Mouse (Mus musculus) embryonic facial prominence, embryonic 14.5 days (tissue): ENCODE data around the gene B4galnt1. TPM values are rescaled to one million over a fixed set of nuclear protein-coding genes. Genes with fewer than 3 reads are reported as not detected.

Experiments used
- ATAC-seq: fragments of 200-750 bp; cut with Nextera tagmentation; 2 replicates; pipeline ENCODE4 v1.8.0; 2017; ENCODE audit warnings: low read depth, moderate number of reproducible peaks, moderate TSS enrichment
- DNase-seq: peaks from one replicate; pipeline ENCODE4 v3.0.0-alpha.2; 2015; ENCODE audit warnings: low spot score
- H3K27ac ChIP-seq: fragments of 300-500 bp; sonication (generic); replicated peaks from 2 replicates; pipeline ENCODE4 v1.5.1; 2014; ENCODE audit warnings: low read depth, mild to moderate bottlenecking, low read length, moderate library complexity
- H3K27me3 ChIP-seq: fragments of 300-500 bp; sonication (generic); replicated peaks from 2 replicates; pipeline ENCODE4 v1.6.1; 2014; ENCODE audit warnings: low read length; ENCODE audit not compliant: control insufficient read depth, insufficient read depth
- H3K36me3 ChIP-seq: fragments of 300-500 bp; sonication (generic); 2 replicates; pipeline ENCODE4 v1.6.1; 2014; ENCODE audit warnings: low read length, mixed read lengths; ENCODE audit not compliant: control insufficient read depth, insufficient read depth
- H3K4me1 ChIP-seq: fragments of 300-500 bp; sonication (generic); 2 replicates; pipeline ENCODE4 v1.6.1; 2014; ENCODE audit warnings: antibody characterized with exemption, low read length; ENCODE audit not compliant: control insufficient read depth, insufficient read depth
- H3K4me2 ChIP-seq: fragments of 300-500 bp; sonication (generic); 2 replicates; pipeline ENCODE4 v1.6.1; 2014; ENCODE audit warnings: low read depth, mild to moderate bottlenecking, low read length, moderate library complexity, mixed read lengths
- H3K4me3 ChIP-seq: fragments of 300-500 bp; sonication (generic); 2 replicates; pipeline ENCODE4 v1.5.1; 2014; ENCODE audit warnings: low read depth, mild to moderate bottlenecking, low read length
- H3K9ac ChIP-seq: fragments of 300-500 bp; sonication (generic); 2 replicates; pipeline ENCODE4 v1.6.1; 2014; ENCODE audit warnings: low read depth, mild to moderate bottlenecking, low read length, moderate library complexity, mixed read lengths
- H3K9me3 ChIP-seq: fragments of 300-500 bp; sonication (generic); 2 replicates; pipeline ENCODE4 v1.6.1; 2016; ENCODE audit warnings: low read length; ENCODE audit not compliant: control insufficient read depth
- WGBS: fragments of 180-500 bp; shearing (Covaris S2); extraction: QIAGEN DNeasy Blood & Tissue Kit; methylation state at CpG from one replicate; pipeline ENCODE4 v1.1.7; 2014; 5-methylcytosine and 5-hydroxymethylcytosine counted together
- polyA plus RNA-seq: library from polyadenylated mRNA; unstranded; fragments of >200 nt; fragmentation: Nextera tagmentation; extraction: Ambion mirVana; gene quantifications from 2 replicates; pipeline ENCODE4 v1.2.1, GENCODE M21; 2014

The B4galnt1 gene
- polyA plus RNA-seq, 1 experiment from 2014 or later, result 9.8 TPM

GRCm38 (mm10) chr10:127185506-127185905, 20.5 kb downstream of the B4galnt1 start:
- DNase-seq (no peak), ATAC-seq (no peak)
- Histone ChIP-seq H3K4me3 (no peak overlapping the region), H3K27me3 (peaks cover 13% of the 10 kb centered on the region), H3K4me1 (peaks cover 6% of the 10 kb centered on the region), H3K4me2 (no peak overlapping the region), H3K27ac (no peak overlapping the region), H3K36me3 (peaks cover 46% of the 10 kb centered on the region), H3K9me3 (no peaks in the 10 kb centered on the region), H3K9ac (no peak overlapping the region)
- WGBS, result 81% methylated on average over 15 of the region's 15 CpGs

- H3K4me1 ChIP-seq, result peaks cover 16% of the 10 kb centered on the region
- no peak overlapping the region for H3K4me2 ChIP-seq
- peaks cover 5% of the 10 kb centered on the region; the same call in 1 of the 2 replicates for H3K27me3 ChIP-seq
- 88% methylated on average over 1 of the region's 1 CpGs for WGBS
- H3K27ac ChIP-seq, result no peak overlapping the region
- H3K4me3 ChIP-seq, result no peak overlapping the region
- H3K36me3 ChIP-seq, result peaks cover 52% of the 10 kb centered on the region
- H3K9me3 ChIP-seq, result no peaks in the 10 kb centered on the region
- ATAC-seq (no peak), DNase-seq (no peak)
- H3K9ac ChIP-seq, result no peak overlapping the region
These were observed 21.4 kb downstream of the B4galnt1 start for GRCm38 (mm10) chr10:127186451-127186850.

- H3K4me1 ChIP-seq, result peaks cover 20% of the 10 kb centered on the region
These were observed 22.5 kb downstream of the B4galnt1 start for GRCm38 (mm10) chr10:127187371-127188078.

GRCm38 (mm10) chr10:127188079-127188453, 23.0 kb downstream of the B4galnt1 start:
- Histone ChIP-seq H3K4me1 (peaks cover 20% of the 10 kb centered on the region), H3K27ac (peak overlapping the region; percentile 96), H3K4me2 (peak overlapping the region; percentile 97), H3K9me3 (no peaks in the 10 kb centered on the region), H3K27me3 (no peaks in the 10 kb centered on the region), H3K36me3 (peaks cover 56% of the 10 kb centered on the region), H3K4me3 (peak overlapping the region; percentile 74), H3K9ac (peak overlapping the region; percentile 88)
- ATAC-seq (no peak), DNase-seq (no peak)
- 2% methylated on average over 8 of the region's 21 CpGs for WGBS

More at GRCm38 (mm10) chr10:127187371-127188078, 22.5 kb downstream of the B4galnt1 start:
- peak overlapping the region; percentile 97 for H3K4me2 ChIP-seq
- WGBS, result 43% methylated on average over 9 of the region's 10 CpGs
- H3K27me3 ChIP-seq, result no peaks in the 10 kb centered on the region
- peaks cover 56% of the 10 kb centered on the region for H3K36me3 ChIP-seq
- peak overlapping the region; percentile 88 for H3K9ac ChIP-seq
- H3K4me3 ChIP-seq, result peak overlapping the region; percentile 74
- ATAC-seq (no peak), DNase-seq (no peak)
- H3K27ac ChIP-seq, result peak overlapping the region; percentile 96; the same call in 1 of the 2 replicates
- no peaks in the 10 kb centered on the region for H3K9me3 ChIP-seq

GRCm38 (mm10) chr10:127188465-127189115, 23.6 kb downstream of the B4galnt1 start:
- peak overlapping the region; percentile 97 for H3K4me2 ChIP-seq
- H3K36me3 ChIP-seq, result peaks cover 56% of the 10 kb centered on the region
- ATAC-seq, result peak; percentile 86
- peaks cover 20% of the 10 kb centered on the region for H3K4me1 ChIP-seq
- no peaks in the 10 kb centered on the region for H3K9me3 ChIP-seq
- H3K27ac ChIP-seq, result peak overlapping the region; percentile 96
- H3K4me3 ChIP-seq, result peak overlapping the region; percentile 74
- H3K9ac ChIP-seq, result peak overlapping the region; percentile 88
- peak; percentile 91 for DNase-seq
- WGBS, result 0% methylated on average over 5 of the region's 46 CpGs
- H3K27me3 ChIP-seq, result no peaks in the 10 kb centered on the region

- Histone ChIP-seq H3K9ac (peak overlapping the region; percentile 88), H3K4me3 (peak overlapping the region; percentile 74), H3K36me3 (peaks cover 54% of the 10 kb centered on the region), H3K4me2 (peak overlapping the region; percentile 97), H3K27ac (peak overlapping the region; percentile 96), H3K4me1 (peaks cover 20% of the 10 kb centered on the region), H3K9me3 (no peaks in the 10 kb centered on the region), H3K27me3 (no peaks in the 10 kb centered on the region)
- ATAC-seq, result no peak
- DNase-seq, result peak; percentile 58
- WGBS, result 0% methylated on average over 18 of the region's 26 CpGs
These were observed 24.2 kb downstream of the B4galnt1 start for GRCm38 (mm10) chr10:127189116-127189650.

GRCm38 (mm10) chr10:127189651-127190381, 24.8 kb downstream of the B4galnt1 start, which contains the start of gene Arhgef25:
Gene Arhgef25 (minus strand): TSS chr10:127190083.
- 1% methylated on average over 24 of the region's 35 CpGs for WGBS
- Histone ChIP-seq H3K36me3 (peaks cover 49% of the 10 kb centered on the region), H3K4me2 (peak within 1 kb of the TSS; percentile 97), H3K4me1 (peaks cover 26% of the 10 kb centered on the region), H3K4me3 (peak within 1 kb of the TSS; percentile 74), H3K9me3 (no peaks in the 10 kb centered on the region), H3K9ac (peak within 1 kb of the TSS; percentile 88), H3K27ac (peak within 1 kb of the TSS; percentile 96), H3K27me3 (no peaks in the 10 kb centered on the region)
- DNase-seq, result peak; percentile 88
- peak; percentile 54 for ATAC-seq
